Mouse (Mus musculus): ENCODE data around the gene 1500011B03Rik. TPM values are rescaled to one million over a fixed set of nuclear protein-coding genes. Genes with fewer than 3 reads are reported as not detected.
"Not testable (repeated sequence)": the region's sequence is repeated elsewhere in the genome, so short reads cannot be mapped to it uniquely, and the experiment has no call there.

1500011B03Rik gene
- 100 to 1,000 TPM; 148 to 161 TPM for total RNA-seq (2021)
- long read RNA-seq, experiment 1, transcript 1500011B03Rik-205 (2 exons, 947 nt) = minor isoform, 11 of 77 reads
- long read RNA-seq, experiment 1, transcript 1500011B03Rik-201 (2 exons, 579 nt) = minor isoform, 9 of 77 reads
- long read RNA-seq, experiment 1, transcript 1500011B03Rik-203 (2 exons, 1,333 nt) = major isoform, 51 of 77 reads
- long read RNA-seq, experiment 1, partial matches to known transcripts = 0 of 77 reads
- long read RNA-seq, experiment 1, other reads (novel, unspliced or antisense) = 6 of 77 reads
- long read RNA-seq, experiment 2, transcript 1500011B03Rik-205 (2 exons, 947 nt) = minor isoform, 25 of 144 reads
- long read RNA-seq, experiment 2, transcript 1500011B03Rik-201 (2 exons, 579 nt) = minor isoform, 22 of 144 reads
- long read RNA-seq, experiment 2, transcript 1500011B03Rik-203 (2 exons, 1,333 nt) = major isoform, 89 of 144 reads
- long read RNA-seq, experiment 2, partial matches to known transcripts = 2 of 144 reads
- long read RNA-seq, experiment 2, other reads (novel, unspliced or antisense) = 3 of 144 reads

DNA sequence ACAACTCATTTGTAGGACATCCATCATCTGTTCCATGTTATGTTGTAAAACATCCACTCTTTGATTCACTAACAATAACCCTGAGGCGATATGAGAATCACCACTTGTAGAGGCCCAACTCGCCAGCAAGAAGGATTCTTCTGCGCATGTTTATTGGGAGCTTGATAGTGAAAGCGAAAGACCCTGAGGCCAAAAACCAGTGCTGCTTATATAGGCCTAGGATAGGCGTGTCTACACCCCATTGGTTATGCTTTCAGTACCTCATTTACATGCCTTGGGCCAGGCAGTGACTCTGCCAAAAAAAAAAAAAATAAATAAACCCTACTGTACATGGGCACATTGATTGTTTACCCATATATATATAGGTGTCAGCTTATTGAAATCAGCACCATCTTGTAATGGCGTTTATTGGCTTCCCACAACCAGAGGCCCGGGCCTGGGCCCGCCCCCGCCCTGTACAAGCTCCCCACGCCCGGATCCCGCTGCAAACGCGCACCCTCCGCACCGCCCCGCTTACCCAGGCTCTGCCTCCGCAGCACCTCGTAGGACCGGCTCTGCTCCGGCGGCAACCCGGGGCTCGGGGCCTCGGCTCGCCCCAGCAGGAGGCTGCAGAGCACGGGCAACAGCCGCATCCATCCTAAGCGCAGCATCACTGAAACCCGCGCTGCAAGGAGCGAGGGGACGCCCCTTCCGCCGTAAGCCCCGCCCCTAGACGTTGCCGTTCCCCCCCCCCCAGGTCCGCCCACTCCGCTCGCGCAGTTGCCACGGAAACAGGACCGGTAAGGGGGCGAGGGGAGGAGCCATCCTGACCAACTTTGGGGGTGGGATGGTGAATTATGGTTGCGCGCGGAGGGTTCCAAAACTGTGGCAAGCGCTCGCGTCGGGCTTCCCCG lies at the start of gene 1500011B03Rik:
Gene 1500011B03Rik (minus strand): TSS at position 673 of the 893 bp plus-strand sequence.
- DNase-seq (ENCODE audit: low spot score in 2 of 2) = peak; percentile 73 to 77

DNA sequence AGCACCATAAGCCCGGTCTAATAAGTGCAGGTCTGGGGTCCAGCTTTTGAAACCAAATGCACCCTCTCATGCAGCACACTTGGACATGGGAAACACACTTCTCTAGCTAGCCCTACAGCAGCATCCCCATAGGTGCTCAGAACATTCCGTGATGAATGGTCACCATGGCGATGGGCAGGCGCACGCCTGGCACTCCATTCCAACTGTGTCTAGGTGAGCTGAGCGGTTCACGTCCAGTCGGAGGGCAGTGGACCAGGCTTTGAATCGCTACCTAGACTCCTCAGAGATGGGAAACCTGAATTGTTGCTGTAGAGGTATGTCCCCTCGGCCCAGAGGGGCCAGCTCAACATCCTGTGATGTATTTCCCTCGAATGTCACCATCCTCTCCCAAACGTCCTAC lies 42.0 kb upstream of the 1500011B03Rik start:
- no peak for DNase-seq (ENCODE audit: low spot score in 2 of 2)

GRCm38 (mm10) chr5:114864813-114865212 lies 41.5 kb upstream of the 1500011B03Rik start:
- DNase-seq (ENCODE audit: low spot score in 2 of 2) = no peak

GRCm38 (mm10) chr5:114861730-114862129 lies 38.5 kb upstream of the 1500011B03Rik start:
- DNase-seq (ENCODE audit: low spot score in 2 of 2) = no peak

- DNase-seq (ENCODE audit: low spot score in 2 of 2) = peak; percentile 67 to 71
Measured at GRCm38 (mm10) chr5:114859253-114859652, 36.0 kb upstream of the 1500011B03Rik start.

DNA sequence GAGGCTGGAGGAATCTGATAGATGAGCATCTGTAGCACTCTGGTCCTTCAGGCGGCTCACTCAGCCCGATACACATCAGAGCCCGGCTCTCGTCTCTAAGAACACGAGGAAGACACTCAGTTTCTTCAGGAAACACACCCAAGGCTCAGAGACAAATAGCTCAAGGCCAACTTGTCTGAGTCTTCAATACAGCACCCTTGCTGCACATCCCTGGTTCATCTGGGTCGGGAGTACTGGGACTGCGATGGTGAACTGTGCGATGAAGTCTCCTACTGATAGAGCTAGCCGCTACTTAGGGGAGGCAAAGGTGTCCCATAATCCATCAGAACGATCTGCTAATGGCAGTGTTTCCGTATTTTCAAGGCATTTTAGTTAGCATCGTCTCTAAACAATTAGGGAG lies 35.3 kb upstream of the 1500011B03Rik start, which contains the start of gene Gm9936:
Gene Gm9936 (minus strand): TSS at position 101 of the 400 bp plus-strand sequence.
- DNase-seq (ENCODE audit: low spot score in 2 of 2) = no peak

- DNase-seq (ENCODE audit: low spot score in 2 of 2) = not testable (repeated sequence)
Measured at GRCm38 (mm10) chr5:114853364-114853763, 30.1 kb upstream of the 1500011B03Rik start, which contains the start of gene 4930519G04Rik. Gene 4930519G04Rik, plus strand, starts transcription at chr5:114853664.

DNA sequence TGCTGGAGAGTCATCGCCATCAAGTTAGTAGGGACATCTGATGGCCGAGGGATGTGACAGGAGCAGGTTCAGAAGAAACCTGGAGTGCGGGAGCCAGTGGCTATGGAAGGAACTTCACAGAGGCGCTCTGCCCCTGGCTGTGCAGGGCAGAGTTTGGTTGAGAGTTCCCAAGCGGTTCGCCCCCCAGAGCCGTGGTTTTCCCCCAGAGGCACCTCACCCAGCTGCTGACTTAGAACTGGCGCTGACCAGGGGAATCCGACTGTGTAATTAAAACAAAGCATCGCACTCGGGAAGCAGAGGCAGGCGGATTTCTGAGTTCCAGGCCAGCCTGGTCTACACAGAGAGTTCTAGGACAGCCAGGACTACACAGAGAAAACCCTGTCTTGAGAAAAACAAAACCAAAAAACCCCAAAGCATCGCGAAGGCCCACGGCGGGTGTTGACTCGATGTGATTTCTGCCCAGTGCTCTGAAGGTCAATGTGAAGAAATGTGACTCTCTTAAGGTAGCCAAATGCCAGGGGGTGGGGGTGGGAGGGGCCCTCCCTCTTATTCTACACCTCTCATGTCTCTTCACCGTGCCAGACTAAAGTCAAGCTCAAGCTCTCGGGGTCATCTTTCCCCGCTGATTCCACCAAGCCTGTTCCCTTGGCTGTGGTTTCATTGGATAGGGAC lies 28.4 kb upstream of the 1500011B03Rik start:
- DNase-seq (ENCODE audit: low spot score in 2 of 2) = no peak

GRCm38 (mm10) chr5:114844371-114844770 lies 21.1 kb upstream of the 1500011B03Rik start:
- DNase-seq (ENCODE audit: low spot score in 2 of 2) = not testable (repeated sequence)

- no peak for DNase-seq (ENCODE audit: low spot score in 2 of 2)
Measured at GRCm38 (mm10) chr5:114842674-114843073, 19.4 kb upstream of the 1500011B03Rik start.

DNA sequence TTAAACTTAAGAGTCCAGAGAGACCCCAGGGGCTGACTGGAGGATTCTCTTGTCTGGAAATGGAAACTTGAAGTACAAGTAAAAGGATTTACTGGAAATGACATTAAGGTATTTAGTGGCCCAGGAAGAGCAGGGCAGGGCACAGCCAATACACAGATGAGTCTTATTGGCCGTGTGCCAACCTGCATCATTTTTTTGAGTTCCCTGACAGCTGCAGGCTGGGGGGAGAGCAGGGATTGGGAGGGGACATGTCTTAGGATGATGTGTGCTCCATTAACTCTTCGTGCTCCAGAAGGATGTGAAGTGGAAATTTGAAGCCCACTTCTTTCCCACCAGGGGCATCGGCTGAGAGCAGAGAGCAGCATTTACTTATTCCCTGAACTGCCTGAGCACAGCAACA lies 18.9 kb upstream of the 1500011B03Rik start:
- DNase-seq (ENCODE audit: low spot score in 2 of 2) = not testable (repeated sequence)

DNA sequence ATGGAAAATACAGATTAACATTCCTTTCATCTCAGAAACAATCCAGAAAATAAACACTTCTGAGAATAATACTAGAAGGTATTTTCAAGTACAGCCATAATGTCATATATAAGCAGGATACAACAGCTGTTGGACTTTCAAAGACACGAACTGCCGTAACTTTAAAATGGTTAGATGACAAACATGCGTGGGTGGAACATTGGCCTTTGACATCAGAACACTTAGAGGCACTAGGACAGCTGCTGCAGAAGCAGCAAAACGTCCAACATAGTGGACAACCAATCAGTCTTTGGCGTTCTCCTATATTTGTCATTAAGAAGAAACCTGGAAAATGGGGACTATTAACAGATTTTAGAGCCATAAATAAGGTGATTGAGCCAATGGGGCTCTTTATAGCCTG lies 17.2 kb upstream of the 1500011B03Rik start:
- DNase-seq (ENCODE audit: low spot score in 2 of 2) = not testable (repeated sequence)

- no peak for DNase-seq (ENCODE audit: low spot score in 2 of 2)
Measured at GRCm38 (mm10) chr5:114836886-114837285, 13.6 kb upstream of the 1500011B03Rik start.

DNA sequence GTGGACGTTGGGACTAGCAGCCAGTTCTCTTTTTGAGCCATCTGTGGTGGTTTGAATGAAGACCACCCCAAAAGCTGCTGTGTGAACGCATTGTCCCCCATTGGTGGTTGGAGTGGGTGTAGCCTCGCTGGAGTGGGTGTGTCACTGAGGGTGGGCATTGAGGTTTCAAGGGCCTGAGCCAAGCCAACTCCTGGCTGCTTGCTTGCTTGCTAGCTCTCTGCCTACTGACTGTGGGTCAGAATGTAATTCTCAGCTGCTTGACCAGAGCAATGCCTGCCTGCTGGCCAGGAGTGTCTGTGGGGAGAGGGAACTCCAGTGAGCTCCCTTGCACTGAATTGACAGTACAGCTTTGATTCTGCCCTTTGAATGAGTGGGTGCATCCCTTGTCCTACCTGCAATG lies 6.5 kb upstream of the 1500011B03Rik start:
- no peak for DNase-seq (ENCODE audit: low spot score in 2 of 2)

- DNase-seq (ENCODE audit: low spot score in 2 of 2) = no peak
Measured at GRCm38 (mm10) chr5:114827427-114827826, 4.2 kb upstream of the 1500011B03Rik start.

GRCm38 (mm10) chr5:114825978-114826691 lies 2.9 kb upstream of the 1500011B03Rik start:
- no peak for DNase-seq (ENCODE audit: low spot score in 2 of 2)

- peak; percentile 39 to 63 for DNase-seq (ENCODE audit: low spot score in 2 of 2)
Measured at GRCm38 (mm10) chr5:114824197-114824596, 929 bp upstream of the 1500011B03Rik start.

- no peak for DNase-seq (ENCODE audit: low spot score in 2 of 2)
Measured at GRCm38 (mm10) chr5:114818124-114818523, 5.1 kb downstream of the 1500011B03Rik start.

DNA sequence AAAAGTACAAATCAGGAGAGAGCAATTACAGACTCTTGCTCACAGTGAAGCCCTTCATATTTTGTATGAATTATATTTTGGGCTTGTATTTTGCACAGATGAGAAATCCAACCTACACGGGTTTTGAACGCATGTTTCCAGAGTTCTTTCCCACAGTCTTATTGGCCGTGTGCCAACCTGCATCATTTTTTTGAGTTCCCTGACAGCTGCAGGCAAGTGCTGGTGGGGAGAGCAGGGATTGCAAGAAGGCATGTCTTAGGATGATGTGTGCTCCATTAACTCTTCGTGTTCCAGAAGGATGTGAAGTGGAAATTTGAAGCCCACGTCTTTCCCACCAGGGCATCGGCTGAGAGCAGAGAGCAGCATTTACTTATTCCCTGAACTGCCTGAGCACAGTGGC lies 6.7 kb downstream of the 1500011B03Rik start:
- DNase-seq (ENCODE audit: low spot score in 2 of 2) = no peak

- peak; percentile 90 to 91 for DNase-seq (ENCODE audit: low spot score in 2 of 2)
Measured at GRCm38 (mm10) chr5:114813525-114814181, 9.6 kb downstream of the 1500011B03Rik start.

All from layer of hippocampus, postnatal 14 days (tissue).